Mouse (Mus musculus) megakaryocyte progenitor cell, adult 5-6 weeks (primary cell): ENCODE data around the gene Rps5. TPM values are rescaled to one million over a fixed set of nuclear protein-coding genes. Genes with fewer than 3 reads are reported as not detected.
A peak's percentile ranks its signal among the peaks of the same experiment; 100 is the strongest.
"Not testable (repeated sequence)": the region's sequence is repeated elsewhere in the genome, so short reads cannot be mapped to it uniquely, and the experiment has no call there.

Experiments used
- ATAC-seq: replicated peaks from 2 replicates; pipeline ENCODE4 v1.8.0; 2016; ENCODE audit warnings: mild to moderate bottlenecking, moderate TSS enrichment, inconsistent platforms; ENCODE audit not compliant: poor library complexity
- total RNA-seq, 2 experiments: library from RNA; stranded (forward) in 1 of 2; stranded (reverse) in 1 of 2; fragments of 157-497, 149-512 nt in 1 of 2; fragments of 200-1000 nt in 1 of 2; gene quantifications; 2 replicates each; pipeline versions ENCODE4 v1.2.3 to v1.2.4; 2015 to 2017

The Rps5 gene
- total RNA-seq (2015) (3,071 and 3,115 TPM in 2 replicates), total RNA-seq (2017) (1,264 and 1,790 TPM in 2 replicates)

DNA sequence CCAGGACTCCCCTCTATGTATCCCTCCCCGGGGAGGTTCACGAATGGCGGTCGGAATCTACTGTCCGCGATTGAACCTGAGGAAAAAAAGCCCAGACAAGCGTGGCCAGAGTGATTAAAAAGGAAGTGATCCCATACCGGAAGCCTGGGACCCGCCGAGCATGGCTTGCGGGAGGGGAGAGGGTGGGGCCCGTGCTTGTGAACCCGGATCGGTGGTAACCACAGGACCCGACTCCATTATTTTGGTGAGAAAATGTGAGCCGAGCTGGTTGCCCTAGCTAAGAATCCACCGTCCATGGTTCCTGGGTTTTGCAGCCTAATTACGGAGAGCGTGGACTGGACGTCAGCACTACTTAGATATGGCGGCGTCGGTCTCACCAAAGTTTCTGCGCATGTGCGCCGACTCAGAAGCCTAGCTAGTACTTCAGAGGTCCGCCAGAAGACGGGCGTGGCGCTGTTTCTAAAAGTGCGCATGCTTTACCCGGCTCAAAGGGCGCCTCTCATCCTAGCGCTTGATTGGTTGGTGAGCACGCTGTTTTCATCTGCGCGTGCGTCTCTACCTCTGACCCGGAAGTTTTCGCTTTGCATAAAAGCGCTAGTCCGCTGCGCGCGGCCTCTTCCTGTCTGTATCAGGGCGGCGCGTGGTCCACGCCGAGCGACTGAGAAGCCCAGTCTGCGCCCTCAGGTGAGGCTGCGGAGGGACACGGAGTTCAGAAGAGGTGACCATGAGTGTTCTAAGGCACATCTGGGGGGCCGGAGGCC, at the start of gene Rps5:
Gene Rps5 (plus strand): TSS at position 586 of the 761 bp plus-strand sequence.
- ATAC-seq = peak; percentile 89

GRCm38 (mm10) chr7:12874301-12874700, 47.8 kb upstream of the Rps5 start:
- ATAC-seq = peak; percentile 87

DNA sequence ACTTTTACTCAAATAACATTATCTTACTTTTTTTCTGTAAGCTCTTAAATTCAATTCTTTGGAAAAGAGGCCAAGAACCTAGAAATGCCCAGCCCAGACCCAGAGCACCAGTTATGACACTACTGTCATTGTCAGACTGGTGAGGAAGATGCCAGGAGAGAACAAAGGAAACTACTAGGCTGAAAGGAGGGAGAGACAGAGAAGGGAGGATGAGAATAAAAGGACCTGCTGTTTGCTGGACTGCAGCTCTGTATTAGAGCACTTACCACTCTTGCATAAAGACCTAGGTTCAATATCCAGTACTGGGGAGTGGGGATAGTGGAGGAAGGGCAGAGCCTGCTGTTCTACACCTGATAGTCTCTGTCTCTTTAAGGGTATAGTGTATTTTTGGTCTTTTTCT, 42.1 kb upstream of the Rps5 start:
- no peak for ATAC-seq

- not testable (repeated sequence) for ATAC-seq
Measured at GRCm38 (mm10) chr7:12880497-12880896, 41.6 kb upstream of the Rps5 start.

GRCm38 (mm10) chr7:12880911-12881660, 41.0 kb upstream of the Rps5 start, which contains the start of gene Zfp128:
Zfp128 (plus strand) TSS chr7:12881177.
- ATAC-seq = peak; percentile 99

DNA sequence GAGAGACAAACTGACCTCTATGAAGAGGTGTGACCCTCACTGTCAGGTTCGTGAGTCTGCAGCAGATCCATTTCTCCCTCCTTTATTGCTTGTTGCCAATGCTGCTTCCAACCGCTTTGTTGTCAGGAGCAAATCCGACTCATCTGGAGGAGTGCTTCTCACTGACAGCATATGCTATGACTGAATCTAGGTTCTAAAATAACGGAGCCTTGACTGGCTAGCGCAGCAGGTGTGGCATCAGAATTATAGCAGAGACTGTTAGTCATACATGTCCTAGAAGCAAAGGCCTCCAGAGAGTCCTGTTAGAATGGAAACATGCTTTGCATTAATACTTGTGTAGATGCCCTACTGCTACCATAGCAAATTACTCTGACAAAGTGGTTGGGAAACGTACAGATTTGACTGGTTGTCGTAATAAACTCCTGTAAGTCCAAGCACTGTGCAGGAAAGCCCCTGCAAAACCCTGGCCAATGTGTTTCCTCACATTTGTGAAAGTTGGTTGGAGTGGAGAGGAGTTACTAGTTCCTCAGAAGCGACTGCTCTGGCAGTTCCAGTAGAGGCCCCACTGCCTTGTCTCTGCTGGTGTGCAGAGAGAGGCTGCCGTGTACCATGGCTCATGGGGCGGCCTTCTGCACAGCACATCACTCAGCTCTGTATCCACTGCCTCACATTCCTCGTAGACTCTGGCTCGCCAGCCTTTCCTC, 35.4 kb upstream of the Rps5 start:
- ATAC-seq = peak; percentile 54

- peak; percentile 85 for ATAC-seq
Measured at GRCm38 (mm10) chr7:12887585-12887984, 34.5 kb upstream of the Rps5 start.

DNA sequence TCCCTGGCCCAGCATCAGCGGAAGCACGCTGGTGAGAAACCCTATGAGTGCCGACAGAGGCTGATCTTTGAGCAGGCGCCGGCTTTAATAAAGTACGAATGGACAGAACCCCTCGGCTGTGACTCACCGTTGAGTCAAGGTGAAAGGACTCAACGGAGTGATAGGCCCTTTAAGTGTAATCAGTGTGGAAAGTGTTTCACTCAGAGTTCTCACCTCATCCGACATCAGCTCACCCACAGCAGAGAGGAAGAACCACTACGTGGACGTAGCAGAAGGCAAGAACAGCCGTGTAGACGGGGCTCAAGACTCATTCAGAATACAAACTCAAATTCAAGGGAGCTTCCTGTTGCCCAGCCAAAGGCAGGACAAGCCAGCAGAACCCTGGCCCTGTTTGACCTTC, 31.2 kb upstream of the Rps5 start:
- ATAC-seq = no peak

- ATAC-seq = peak; percentile 52; the same call in 1 of the 2 replicates
Measured at GRCm38 (mm10) chr7:12891334-12891733, 30.8 kb upstream of the Rps5 start.

GRCm38 (mm10) chr7:12897655-12898410, 24.3 kb upstream of the Rps5 start, which contains the start of gene Zscan22:
Zscan22 (plus strand) TSS chr7:12897815.
- peak; percentile 99 for ATAC-seq

DNA sequence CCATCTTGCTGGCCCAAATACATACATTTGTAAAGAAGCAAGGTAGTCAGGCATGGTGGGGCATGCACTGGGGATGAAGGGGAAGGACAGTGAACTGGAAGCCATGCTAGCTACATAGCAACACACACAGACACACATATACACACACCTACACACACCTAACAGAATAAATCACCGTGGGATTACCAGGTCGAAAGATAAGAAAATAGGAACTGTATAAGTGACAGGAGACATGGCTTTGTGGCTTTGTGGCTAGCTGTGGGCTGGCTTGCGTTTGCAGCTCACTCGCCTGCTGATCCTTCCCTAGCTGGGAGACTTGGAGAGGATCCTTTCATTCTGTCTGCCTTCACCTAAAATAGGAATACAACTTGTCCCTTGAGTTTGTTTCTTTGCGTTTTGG, 20.6 kb upstream of the Rps5 start:
- no peak for ATAC-seq

DNA sequence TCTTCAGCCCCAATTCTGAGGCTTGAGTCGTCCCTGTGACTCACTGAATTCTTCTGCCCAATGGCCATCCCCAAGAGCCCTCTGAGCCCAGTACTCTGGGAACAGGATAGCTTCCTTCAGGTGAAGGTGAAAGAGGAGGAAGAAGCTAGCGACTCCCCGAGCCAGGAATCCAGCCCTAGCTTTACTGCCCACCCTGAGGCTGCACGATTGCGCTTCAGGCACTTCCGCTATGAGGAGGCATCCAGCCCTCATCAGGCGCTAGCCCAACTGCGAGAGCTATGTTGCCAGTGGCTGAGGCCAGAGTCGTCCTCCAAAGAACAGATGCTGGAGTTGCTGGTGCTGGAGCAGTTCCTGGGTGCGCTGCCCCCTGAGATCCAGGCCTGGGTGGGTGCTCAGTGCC, 18.5 kb upstream of the Rps5 start:
- peak; percentile 91 for ATAC-seq

- no peak for ATAC-seq
Measured at GRCm38 (mm10) chr7:12905146-12905545, 16.9 kb upstream of the Rps5 start.

DNA sequence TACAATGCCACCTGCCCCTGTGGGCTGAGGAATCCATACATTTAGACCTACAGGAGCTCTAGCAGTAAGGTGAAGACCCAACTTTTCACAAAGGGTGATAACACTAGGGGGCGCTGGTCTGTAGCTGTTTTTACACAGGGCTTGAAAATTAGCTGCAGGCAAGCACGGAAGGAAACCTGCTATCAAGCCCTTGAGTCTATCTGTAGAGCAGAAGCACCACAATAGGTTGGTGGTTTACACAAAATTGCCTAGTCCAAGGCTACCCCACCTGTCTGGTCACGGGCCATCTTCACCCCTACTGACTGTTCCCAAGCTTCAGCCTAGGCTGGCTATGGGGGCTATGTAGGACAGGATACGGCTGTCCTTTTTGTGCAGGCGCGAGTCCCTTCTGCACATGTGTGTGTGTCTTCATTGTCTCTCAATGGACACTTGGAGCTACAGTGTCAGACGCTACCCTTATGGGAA, 12.6 kb upstream of the Rps5 start:
- peak; percentile 76 for ATAC-seq

DNA sequence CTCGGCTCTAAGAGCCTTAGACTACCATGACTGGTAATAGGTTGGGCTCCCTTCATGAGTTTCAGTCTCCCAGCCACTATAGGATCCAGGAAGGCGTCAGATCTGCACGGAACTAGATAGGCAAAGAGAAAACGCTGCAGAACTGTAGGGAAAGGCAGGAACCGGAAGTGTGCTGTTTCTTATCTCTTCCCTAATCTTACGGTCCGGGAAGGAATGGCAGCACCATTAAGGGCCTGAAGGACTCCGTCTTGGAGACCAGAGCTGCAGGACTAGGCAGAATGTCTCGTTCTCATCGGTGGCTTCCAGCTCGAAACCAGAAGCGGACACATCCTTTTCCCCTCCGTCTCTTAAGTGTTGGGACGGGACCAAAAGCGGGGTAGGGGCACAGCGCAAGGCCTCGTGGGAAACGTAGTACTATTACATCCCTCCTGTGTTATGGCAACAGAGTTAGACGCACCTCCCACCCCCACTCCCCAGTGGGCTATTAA, 11.9 kb upstream of the Rps5 start:
- peak; percentile 65 for ATAC-seq

- 0 out of 2 replicates have a peak, but pooled peaks have one; percentile 27 for ATAC-seq
Measured at GRCm38 (mm10) chr7:12913556-12913955, 8.5 kb upstream of the Rps5 start.

DNA sequence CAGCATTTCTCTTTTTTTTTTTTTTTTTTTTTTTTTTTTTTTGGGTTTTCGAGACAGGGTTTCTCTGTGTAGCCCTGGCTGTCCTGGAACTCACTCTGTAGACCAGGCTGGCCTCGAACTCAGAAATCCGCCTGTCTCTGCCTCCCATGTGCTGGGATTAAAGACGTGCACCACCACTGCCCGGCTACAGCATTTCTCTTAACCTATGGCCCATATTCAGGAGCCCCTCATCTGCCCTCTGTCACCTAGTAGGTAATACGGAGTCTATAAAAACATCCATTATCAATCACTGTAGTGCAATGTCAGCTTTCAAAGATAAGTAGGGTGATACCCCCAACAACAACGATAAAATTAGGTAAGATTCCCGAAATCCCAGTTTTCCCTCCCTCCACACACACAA, 1.6 kb upstream of the Rps5 start:
- not testable (repeated sequence) for ATAC-seq

DNA sequence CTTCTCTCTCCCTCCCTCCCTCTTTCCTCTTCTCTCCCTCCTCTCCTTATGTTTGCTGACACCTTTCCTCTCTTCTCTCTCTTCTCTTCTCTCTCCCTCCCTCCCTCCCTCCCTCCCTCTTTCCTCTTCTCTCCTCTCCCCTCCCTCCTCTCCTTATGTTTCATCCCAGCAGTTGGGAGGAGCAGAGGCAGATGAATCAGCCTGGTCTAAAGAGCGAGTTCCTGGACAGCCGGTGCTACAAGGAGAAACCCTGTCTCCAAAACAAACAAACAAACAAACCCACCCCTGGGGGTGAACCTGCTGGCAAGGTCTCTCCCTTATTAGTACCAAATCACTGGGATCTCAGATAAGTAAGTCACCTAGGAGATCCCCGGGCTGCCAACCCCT, 779 bp upstream of the Rps5 start:
- no peak for ATAC-seq

GRCm38 (mm10) chr7:12922729-12923128, 639 bp downstream of the Rps5 start:
- ATAC-seq = no peak

GRCm38 (mm10) chr7:12926316-12926715, 4.2 kb downstream of the Rps5 start:
- ATAC-seq = no peak
